Mouse (Mus musculus) myocyte (in vitro differentiated cells): Measurements from ENCODE around the gene Nt5c2.

Experiments used
- CEBPB ChIP-seq: IDR thresholded peaks from 2 replicates; pipeline ENCODE4 v1.6.1; 2011; ENCODE audit warnings: mild to moderate bottlenecking, moderate library complexity; ENCODE audit not compliant: poor library complexity, insufficient read depth, severe bottlenecking
- MYOD1 ChIP-seq, 3 experiments: IDR thresholded peaks; one replicate each; pipeline ENCODE4 v1.6.1; 2011; ENCODE audit warnings: control low read depth in 2 of 3, low read depth in 2 of 3, mild to moderate bottlenecking in 2 of 3, moderate library complexity in 1 of 3; ENCODE audit not compliant: insufficient read length in 2 of 3, control insufficient read depth in 1 of 3
- POLR2A ChIP-seq: IDR thresholded peaks from one replicate; pipeline ENCODE4 v1.6.1; 2011; ENCODE audit warnings: low read depth, mild to moderate bottlenecking, control low read depth, moderate library complexity; ENCODE audit not compliant: insufficient read length

DNA sequence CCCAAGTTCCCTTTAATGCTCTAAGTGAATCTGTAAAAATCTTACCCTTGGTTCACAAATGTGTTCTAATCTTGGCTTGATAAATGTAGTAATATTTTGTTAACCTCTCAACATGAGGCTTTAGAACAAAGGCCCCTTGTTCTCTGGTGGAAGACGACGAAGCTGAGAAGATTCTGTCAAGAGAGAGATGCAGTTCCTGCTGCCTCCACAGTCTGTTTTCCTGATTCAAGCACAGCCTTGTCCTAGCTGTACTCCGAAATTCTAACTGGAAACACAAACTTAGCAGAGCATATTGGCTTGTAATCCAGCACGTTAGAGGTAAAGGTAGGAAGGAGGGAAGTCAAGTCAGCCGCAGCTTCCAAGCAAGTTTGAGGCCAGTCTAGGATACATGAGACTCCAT is 62.0 kb downstream of the Nt5c2 start:
- TF ChIP-seq MYOD1 (IDR thresholded peaks at IDR 0.05; ENCODE audit: control insufficient read depth in 1 of 3, insufficient read length in 2 of 3, low read depth in 2 of 3) (no peak), POLR2A (no peak), CEBPB (no peak)
